Mouse (Mus musculus): ENCODE measurements around the gene Atxn1. TPM values are rescaled to one million over a fixed set of nuclear protein-coding genes. Genes with fewer than 3 reads are reported as not detected.

Atxn1 gene
- total RNA-seq, 2 experiments from 2014 or later: 145 to 169 TPM

DNA sequence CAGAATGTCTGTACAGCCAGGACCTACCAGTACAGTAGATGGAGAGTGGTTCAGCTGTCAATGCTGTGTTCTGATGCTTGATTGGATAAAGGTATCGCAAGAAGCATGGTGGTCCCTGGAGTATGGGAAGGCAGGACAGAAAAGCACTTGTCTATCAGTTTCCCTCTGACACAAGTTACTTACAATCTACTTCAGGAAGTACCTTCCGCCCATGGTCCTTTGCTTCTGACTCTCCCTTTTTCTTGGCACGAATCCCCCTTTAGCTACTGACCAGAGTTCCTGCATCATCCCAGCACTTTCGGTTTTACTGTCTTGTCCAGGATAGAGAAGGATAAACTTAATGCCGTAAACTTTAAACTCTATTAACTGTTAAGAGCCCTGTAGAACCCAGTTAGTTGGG is 283.6 kb downstream of the Atxn1 start:
- DNase-seq (ENCODE audit: low spot score in 2 of 2): no peak
- intact Hi-C loops (cut with DNase I): no loop called here

DNA sequence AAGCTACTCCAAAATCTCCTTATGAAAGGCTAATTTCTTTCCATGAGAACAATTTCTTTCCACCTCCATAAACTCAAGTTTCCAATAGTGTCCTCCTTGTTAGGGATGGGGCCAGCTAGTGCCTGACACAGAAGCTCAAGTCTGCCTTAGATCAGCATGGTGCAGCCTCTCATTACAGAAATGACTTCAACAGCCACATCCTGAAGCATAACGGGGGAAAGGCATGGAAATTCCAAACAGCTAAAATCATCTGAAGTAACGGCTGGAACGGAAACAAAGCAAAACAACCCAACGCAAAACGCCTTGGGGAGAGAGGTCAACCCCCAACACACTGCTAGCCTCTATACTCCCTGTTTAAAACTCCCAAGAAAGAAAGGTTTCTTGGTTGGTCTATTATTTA is 284.2 kb downstream of the Atxn1 start:
- intact Hi-C loops (cut with DNase I): no loop called here
- no peak for DNase-seq (ENCODE audit: low spot score in 2 of 2)

DNA sequence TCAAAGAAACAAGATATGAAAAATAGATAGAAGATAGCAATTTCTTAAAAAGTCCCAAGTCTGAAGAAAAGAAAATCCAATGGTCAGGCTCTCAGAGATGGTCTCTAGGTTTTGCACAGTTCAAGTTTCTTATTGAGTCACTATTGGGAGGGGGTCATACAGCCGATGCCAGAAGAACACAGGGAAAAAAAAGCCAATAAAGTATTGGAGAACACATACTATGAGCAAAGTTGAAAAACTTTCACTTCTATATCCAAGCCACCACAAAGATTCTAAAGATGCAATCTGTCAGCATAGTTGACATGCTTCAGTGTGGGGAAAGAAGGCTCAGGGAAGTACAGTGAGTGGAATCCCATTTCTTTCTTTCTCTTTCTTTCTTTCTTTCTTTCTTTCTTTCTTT is 285.7 kb downstream of the Atxn1 start:
- intact Hi-C loops (cut with DNase I): no loop called here
- no peak for DNase-seq (ENCODE audit: low spot score in 2 of 2)

DNA sequence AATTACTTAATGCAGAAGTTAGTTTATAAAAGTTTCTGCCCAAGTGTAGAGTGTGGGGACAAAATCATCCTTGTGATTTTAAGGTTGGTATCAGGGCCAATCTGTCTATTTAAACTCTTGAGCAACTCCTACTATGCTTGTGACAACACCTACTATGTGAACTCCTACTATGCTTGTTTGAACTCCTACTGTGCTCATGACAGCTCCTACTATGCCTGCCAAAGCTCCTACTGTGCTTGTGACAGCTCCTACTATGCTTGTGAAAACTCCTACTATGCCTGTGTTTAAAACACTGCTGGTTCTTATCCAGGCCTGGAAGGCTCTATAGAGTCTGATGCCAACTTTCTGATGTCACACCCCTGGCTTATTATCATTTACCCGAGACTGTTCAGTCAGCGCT is 292.2 kb downstream of the Atxn1 start:
- no peak for DNase-seq (ENCODE audit: low spot score in 2 of 2)
- intact Hi-C loops (cut with DNase I): no loop called here

- DNase-seq (ENCODE audit: low spot score in 2 of 2): no peak
Observed at GRCm38 (mm10) chr13:45669969-45670368, 294.8 kb downstream of the Atxn1 start.

GRCm38 (mm10) chr13:45662852-45663251 is 302.0 kb downstream of the Atxn1 start:
- DNase-seq (ENCODE audit: low spot score in 2 of 2): no peak
- intact Hi-C loops (cut with DNase I): no loop called here

More at GRCm38 (mm10) chr13:45669969-45670368, 294.8 kb downstream of the Atxn1 start:
- intact Hi-C loops (cut with DNase I): no loop called here

DNA sequence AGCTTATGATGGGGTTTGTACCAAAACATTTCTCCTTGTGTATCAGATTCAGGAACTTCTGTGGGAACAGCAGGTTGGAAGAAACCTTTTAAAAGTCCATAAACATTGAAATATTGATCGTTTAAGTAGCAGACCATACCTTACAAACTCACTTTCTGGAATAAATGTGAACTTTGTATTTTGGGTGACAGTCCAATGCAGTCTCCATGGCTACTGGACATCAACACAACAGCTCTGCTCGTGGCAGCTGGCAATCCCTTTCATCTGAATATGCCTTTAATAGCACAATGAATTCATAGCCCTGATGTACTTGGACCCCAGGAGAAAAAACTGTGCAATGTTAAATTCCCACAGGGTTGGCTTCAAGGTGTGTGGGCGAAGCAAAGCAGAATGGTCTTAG is 302.6 kb downstream of the Atxn1 start:
- no peak for DNase-seq (ENCODE audit: low spot score in 2 of 2)
- intact Hi-C loops (cut with DNase I): no loop called here

DNA sequence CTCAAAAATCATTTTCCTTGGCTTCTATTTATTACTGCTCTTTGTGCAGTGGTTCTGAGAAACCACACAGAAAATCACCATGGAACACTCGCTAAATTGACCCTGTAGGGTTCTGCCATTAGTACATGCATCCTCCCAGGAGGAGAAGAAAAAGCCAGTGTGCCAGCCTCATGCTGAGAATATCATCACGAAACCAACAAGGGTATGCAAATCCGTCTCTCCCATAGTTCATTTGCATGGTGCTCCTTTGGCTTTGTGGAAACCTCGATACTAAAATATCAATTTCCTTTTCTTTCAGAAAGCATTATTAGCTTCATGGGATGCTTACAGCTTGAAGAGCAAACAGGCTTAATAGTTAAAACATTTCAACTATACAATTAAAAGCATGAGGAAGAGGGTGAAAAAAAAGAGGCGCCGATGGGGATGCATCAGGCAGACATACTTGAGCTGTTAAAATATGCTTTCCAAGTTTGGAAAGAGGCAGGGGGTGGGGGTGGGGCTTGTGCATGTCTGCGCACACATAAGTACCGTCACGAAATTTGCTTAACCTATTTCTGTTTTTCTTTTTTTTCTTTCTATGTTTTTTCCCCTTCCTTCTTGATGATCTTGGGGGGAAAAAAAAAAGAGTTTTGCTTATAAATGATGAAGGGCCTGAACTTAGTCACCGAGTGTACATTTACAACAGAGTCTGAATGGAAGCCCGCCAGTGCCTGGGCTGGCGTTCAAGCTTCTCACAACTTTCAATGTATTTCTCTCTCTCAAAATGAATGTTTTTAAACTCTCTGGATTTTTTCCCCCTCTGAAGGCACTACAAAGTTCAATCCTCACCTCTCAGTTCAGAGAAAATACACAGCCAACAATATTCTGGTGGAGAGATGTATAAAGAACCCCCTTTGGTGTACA is 303.3 kb downstream of the Atxn1 start:
- peak in 1 of 2 experiments; percentile 54 for DNase-seq (ENCODE audit: low spot score in 2 of 2)
- intact Hi-C loops (cut with DNase I): no loop called here

DNA sequence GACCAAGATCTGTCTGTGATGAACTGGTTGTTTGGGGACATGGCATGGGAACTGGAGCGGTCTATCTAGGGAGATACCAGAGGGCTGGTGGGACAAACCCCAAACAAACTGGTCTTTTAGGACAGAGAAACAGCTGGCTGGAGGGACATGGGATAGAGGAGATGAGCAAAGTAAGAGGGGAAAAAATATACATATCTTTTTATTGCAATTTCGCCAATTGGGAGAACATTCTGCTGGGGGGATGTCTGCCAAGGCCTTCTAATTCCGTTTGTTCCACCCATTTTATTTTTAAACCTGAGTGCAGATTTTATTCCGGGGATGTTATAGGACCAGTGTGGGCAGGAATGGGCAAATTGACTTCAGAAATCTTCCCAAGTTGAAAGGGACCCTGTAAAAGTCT is 305.0 kb downstream of the Atxn1 start:
- intact Hi-C loops (cut with DNase I): no loop called here
- peak; percentile 56 to 61 for DNase-seq (ENCODE audit: low spot score in 2 of 2)

DNA sequence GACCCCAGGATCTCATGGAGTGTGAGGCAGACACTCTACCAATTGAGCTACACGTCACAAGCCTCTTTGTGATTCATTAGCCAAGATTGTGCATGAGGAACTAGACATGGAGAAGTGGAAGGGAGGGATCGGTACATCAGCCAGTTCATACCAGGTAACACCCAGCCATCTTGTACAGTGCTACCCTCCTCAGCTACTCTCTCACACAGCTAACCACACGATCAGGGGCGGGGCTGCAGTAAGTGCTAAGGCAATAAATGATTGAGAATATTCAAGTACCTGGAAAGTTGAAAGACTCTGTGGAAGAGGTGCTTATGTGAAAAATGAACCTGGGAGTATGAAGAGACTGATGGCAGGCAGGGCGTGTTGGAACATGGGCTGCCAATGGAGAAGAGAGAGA is 306.5 kb downstream of the Atxn1 start:
- intact Hi-C loops (cut with DNase I): no loop called here
- DNase-seq (ENCODE audit: low spot score in 2 of 2): no peak

GRCm38 (mm10) chr13:45657176-45657575 is 307.6 kb downstream of the Atxn1 start:
- no peak for DNase-seq (ENCODE audit: low spot score in 2 of 2)
- intact Hi-C loops (cut with DNase I): no loop called here

DNA sequence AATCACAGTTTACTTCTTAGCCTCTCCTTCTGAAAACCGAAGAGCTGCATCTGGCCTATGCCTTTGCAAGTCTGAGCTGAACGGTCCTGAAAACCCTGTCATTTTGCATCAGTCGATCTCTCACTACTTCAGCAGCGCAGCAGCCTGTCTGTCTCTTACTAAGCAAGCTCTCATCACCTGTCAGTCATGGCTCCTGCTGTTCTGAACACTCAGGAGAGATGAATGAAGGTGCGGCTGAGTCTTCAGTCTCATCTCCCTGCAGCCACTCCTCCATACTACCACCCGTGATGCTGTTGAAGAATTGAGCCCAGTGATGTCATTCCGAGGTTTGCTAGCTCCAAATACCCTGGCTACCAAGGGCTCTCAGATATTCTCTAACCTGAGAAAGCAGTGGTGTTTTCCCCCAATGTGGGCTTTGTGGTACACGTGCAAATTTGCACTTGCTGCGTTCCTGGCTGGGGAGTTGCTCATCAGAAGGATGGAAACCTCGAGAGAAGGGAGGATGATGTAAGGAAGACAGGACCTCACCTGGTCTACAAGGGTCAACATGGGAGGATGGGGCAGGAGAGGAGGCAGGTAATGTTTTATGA is 313.1 kb downstream of the Atxn1 start:
- DNase-seq (ENCODE audit: low spot score in 2 of 2): no peak
- intact Hi-C loops (cut with DNase I): no loop called here

GRCm38 (mm10) chr13:45649197-45649812 is 315.5 kb downstream of the Atxn1 start:
- intact Hi-C loops (cut with DNase I): no loop called here

GRCm38 (mm10) chr13:45643780-45644395 is 320.9 kb downstream of the Atxn1 start:
- intact Hi-C loops (cut with DNase I): no loop called here
- DNase-seq (ENCODE audit: low spot score in 2 of 2): peak; percentile 27 to 60

More at GRCm38 (mm10) chr13:45649197-45649812, 315.5 kb downstream of the Atxn1 start:
- no peak for DNase-seq (ENCODE audit: low spot score in 2 of 2)

DNA sequence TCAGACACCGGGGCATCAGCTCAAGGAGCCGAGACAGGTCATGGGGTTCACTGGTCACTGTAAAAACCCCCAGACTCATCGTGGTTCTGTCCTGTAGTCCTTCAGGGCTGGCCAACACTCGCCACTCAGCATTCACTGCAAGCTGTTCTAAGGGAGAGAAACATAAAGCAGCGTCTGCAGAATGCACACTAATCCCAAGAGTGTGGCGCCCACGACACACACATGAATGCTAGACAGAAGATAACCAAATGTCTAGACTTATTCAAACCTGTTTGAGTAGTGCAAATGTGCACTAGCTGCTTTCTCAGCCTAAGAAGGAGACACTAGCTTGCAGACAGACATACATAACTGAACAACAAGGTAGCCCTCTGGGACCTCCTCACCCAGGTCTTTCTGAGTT is 321.9 kb downstream of the Atxn1 start:
- DNase-seq (ENCODE audit: low spot score in 2 of 2): peak; percentile 42 to 48
- intact Hi-C loops (cut with DNase I): no loop called here

- intact Hi-C loops (cut with DNase I): no loop called here
- DNase-seq (ENCODE audit: low spot score in 2 of 2): no peak
Observed at GRCm38 (mm10) chr13:45640431-45640830, 324.4 kb downstream of the Atxn1 start.

DNA sequence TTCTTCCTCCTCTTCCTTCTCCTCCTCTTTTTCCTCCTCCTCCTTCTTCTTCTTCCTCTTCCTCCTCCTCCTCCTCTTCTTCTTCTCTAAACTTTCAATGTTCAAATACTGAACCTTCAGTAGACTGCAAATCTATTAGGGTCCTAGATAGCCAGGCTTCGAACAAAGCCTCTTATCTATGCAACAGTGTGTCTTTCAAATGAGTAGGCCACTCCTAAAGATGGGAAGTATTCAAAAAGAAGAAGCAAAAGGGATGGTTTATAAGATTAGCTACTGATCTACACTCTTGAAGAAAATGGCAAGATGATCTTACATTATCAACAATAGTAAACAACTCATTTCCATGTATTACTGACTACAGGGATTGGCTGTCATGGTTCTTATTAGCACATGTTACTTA is 326.5 kb downstream of the Atxn1 start:
- intact Hi-C loops (cut with DNase I): loop anchor here (5.0 kb wide), 1 partner anchor 66 kb away; no protein-coding TSS in a partner anchor
- no peak for DNase-seq (ENCODE audit: low spot score in 2 of 2)

DNA sequence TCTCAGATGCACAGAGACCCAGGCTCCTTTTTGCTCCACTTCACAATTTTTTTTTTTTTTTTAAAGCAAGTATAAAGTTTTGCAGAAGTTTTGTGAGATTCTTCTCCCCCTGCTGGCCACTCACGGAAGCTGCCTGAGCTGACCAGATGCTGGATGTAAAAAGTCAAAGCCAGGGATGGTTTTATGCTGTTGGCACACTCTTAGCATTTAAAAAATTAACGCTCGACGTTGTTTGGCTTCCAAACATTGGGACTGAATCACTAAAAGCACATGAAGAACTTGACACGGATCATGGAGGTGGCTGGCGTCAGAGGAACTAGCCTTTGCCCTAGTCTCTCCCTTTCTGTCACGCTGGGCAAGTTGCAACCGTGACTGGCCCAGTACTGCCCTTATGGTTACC is 327.5 kb downstream of the Atxn1 start:
- DNase-seq (ENCODE audit: low spot score in 2 of 2): peak in 1 of 2 experiments; percentile 54
- intact Hi-C loops (cut with DNase I): loop anchor here (5.0 kb wide), 1 partner anchor 65 kb away; no protein-coding TSS in a partner anchor

DNA sequence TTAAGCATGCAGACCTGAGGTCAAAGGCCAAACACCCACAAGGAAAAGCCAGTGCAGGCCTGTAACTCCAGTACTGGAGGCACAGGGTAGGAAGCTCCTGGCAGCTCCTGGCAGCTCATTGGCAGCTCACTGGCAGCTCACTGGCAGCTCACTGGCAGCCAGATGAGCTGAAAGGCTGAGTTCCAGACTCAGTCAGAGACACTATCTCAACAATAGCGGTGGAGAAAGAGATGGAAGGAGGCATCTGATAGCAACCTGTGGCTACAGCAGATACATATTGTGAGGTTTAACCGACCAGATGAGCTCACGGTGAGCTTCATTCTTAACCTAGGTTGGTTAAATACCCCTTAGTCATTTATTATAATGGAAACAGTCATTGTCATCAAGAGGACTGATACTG is 328.4 kb downstream of the Atxn1 start:
- intact Hi-C loops (cut with DNase I): loop anchor here (5.0 kb wide), 1 partner anchor 64 kb away; no protein-coding TSS in a partner anchor
- DNase-seq (ENCODE audit: low spot score in 2 of 2): no peak

DNA sequence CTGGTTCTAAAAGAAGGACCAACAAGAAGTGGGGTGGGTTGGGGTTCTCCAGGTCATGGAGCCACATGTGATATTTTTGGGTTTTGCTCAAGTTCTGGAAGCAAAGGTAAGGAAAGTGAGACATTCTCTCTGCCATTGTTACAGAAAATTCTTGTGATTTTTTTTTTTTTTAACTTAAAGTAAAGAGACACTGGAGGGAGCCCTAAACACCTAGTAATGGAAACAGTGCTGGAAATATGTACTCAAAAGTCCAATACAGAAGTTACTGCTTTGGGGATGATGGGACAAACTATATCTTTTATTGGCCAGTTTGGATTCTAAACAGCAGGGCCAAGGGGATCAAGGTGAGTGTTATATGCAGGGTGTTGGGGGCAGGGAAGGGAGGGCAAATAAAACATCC is 330.9 kb downstream of the Atxn1 start:
- no peak for DNase-seq (ENCODE audit: low spot score in 2 of 2)
- intact Hi-C loops (cut with DNase I): no loop called here
